Mouse (Mus musculus): ENCODE measurements around the gene Rgr. TPM values are rescaled to one million over a fixed set of nuclear protein-coding genes. Genes with fewer than 3 reads are reported as not detected.

Rgr gene
- not detected for total RNA-seq (2021)
- long read RNA-seq, experiment 1, result 0 reads
- long read RNA-seq, experiment 2, result 0 reads

- no peak for DNase-seq (ENCODE audit: low spot score in 2 of 2)
Measured at GRCm38 (mm10) chr14:37048914-37049410, at the start of gene Rgr. Rgr (minus strand) TSS chr14:37048964.

- DNase-seq (ENCODE audit: low spot score in 2 of 2), result peak in 1 of 2 experiments; percentile 10
Measured at GRCm38 (mm10) chr14:37097956-37098530, 49.3 kb upstream of the Rgr start, which contains the start of gene Cdhr1. Cdhr1 (minus strand) TSS chr14:37098347.

GRCm38 (mm10) chr14:37095556-37095955 is 46.8 kb upstream of the Rgr start:
- no peak for DNase-seq (ENCODE audit: low spot score in 2 of 2)

GRCm38 (mm10) chr14:37094436-37094835 is 45.7 kb upstream of the Rgr start:
- DNase-seq (ENCODE audit: low spot score in 2 of 2), result no peak

GRCm38 (mm10) chr14:37083755-37084154 is 35.0 kb upstream of the Rgr start:
- DNase-seq (ENCODE audit: low spot score in 2 of 2), result no peak

GRCm38 (mm10) chr14:37080724-37081123 is 32.0 kb upstream of the Rgr start:
- DNase-seq (ENCODE audit: low spot score in 2 of 2), result no peak

- DNase-seq (ENCODE audit: low spot score in 2 of 2), result peak; percentile 46 to 53
Measured at GRCm38 (mm10) chr14:37068516-37068915, 19.8 kb upstream of the Rgr start.

GRCm38 (mm10) chr14:37067629-37068028 is 18.9 kb upstream of the Rgr start, which contains the start of gene Lrit2:
Lrit2 (plus strand) TSS chr14:37067929.
- no peak for DNase-seq (ENCODE audit: low spot score in 2 of 2)

GRCm38 (mm10) chr14:37066636-37067035 is 17.9 kb upstream of the Rgr start:
- no peak for DNase-seq (ENCODE audit: low spot score in 2 of 2)

GRCm38 (mm10) chr14:37064849-37065248 is 16.1 kb upstream of the Rgr start:
- no peak for DNase-seq (ENCODE audit: low spot score in 2 of 2)

GRCm38 (mm10) chr14:37034432-37034831 is 14.3 kb downstream of the Rgr start:
- no peak for DNase-seq (ENCODE audit: low spot score in 2 of 2)

- peak; percentile 74 to 76 for DNase-seq (ENCODE audit: low spot score in 2 of 2)
Measured at GRCm38 (mm10) chr14:37033241-37033640, 15.5 kb downstream of the Rgr start.

GRCm38 (mm10) chr14:37032481-37033104 is 16.2 kb downstream of the Rgr start:
- no peak for DNase-seq (ENCODE audit: low spot score in 2 of 2)

GRCm38 (mm10) chr14:37028555-37028954 is 20.2 kb downstream of the Rgr start:
- no peak for DNase-seq (ENCODE audit: low spot score in 2 of 2)

GRCm38 (mm10) chr14:37027951-37028350 is 20.8 kb downstream of the Rgr start:
- no peak for DNase-seq (ENCODE audit: low spot score in 2 of 2)

- no peak for DNase-seq (ENCODE audit: low spot score in 2 of 2)
Measured at GRCm38 (mm10) chr14:37027248-37027933, 21.4 kb downstream of the Rgr start.

GRCm38 (mm10) chr14:37015894-37016293 is 32.9 kb downstream of the Rgr start:
- no peak for DNase-seq (ENCODE audit: low spot score in 2 of 2)

- DNase-seq (ENCODE audit: low spot score in 2 of 2), result no peak
Measured at GRCm38 (mm10) chr14:37013644-37014043, 35.1 kb downstream of the Rgr start.

GRCm38 (mm10) chr14:37009686-37010085 is 39.1 kb downstream of the Rgr start:
- no peak for DNase-seq (ENCODE audit: low spot score in 2 of 2)

- no peak for DNase-seq (ENCODE audit: low spot score in 2 of 2)
Measured at GRCm38 (mm10) chr14:37006489-37006888, 42.3 kb downstream of the Rgr start.

GRCm38 (mm10) chr14:37005865-37006264 is 42.9 kb downstream of the Rgr start:
- no peak for DNase-seq (ENCODE audit: low spot score in 2 of 2)
